In genomic region chr3:137918172-137918931, GRCm38 (mm10) we compare ENCODE assay signal across 7 mouse cellular contexts. TPM values are rescaled to one million over a fixed set of nuclear protein-coding genes. Genes with fewer than 3 reads are reported as not detected.
DNase-seq lines count a peak whose midpoint lies in the region; ATAC-seq lines count a peak whose summit lies in the region.

Gene Lamtor3, plus strand, starts transcription at chr3:137918506.

- peaks cover 16% of the 10 kb centered on the region for H3K36me3 ChIP-seq in embryonic facial prominence, embryonic 10.5 days (replicated peaks)
- peaks cover 17% of the 10 kb centered on the region for H3K36me3 ChIP-seq in limb, embryonic 10.5 days
- peaks cover 16% of the 10 kb centered on the region for H3K36me3 ChIP-seq in midbrain, embryonic 13.5 days

- peak; percentile 97 for DNase-seq in adrenal gland, postnatal 10 days
- DNase-seq in embryonic facial prominence, embryonic 10.5 days (ENCODE audit: low spot score) = peak; percentile 91
- DNase-seq in kidney, adult 11 months = peak; percentile 86
- DNase-seq in limb, embryonic 10.5 days (ENCODE audit: low spot score) = peak; percentile 92
- peak; percentile 74 for DNase-seq in spleen, adult 12 weeks (ENCODE audit: low spot score)

- peaks cover 18% of the 10 kb centered on the region for H3K4me1 ChIP-seq in embryonic facial prominence, embryonic 10.5 days
- H3K4me1 ChIP-seq in limb, embryonic 10.5 days = peaks cover 16% of the 10 kb centered on the region
- H3K4me1 ChIP-seq in midbrain, embryonic 13.5 days (replicated peaks) = peaks cover 20% of the 10 kb centered on the region

- no peaks in the 10 kb centered on the region for H3K27me3 ChIP-seq in embryonic facial prominence, embryonic 10.5 days (replicated peaks; ENCODE audit: low read depth, poor library complexity, severe bottlenecking)
- H3K27me3 ChIP-seq in limb, embryonic 10.5 days (ENCODE audit: low read depth, poor library complexity, severe bottlenecking) = no peaks in the 10 kb centered on the region
- H3K27me3 ChIP-seq in midbrain, embryonic 13.5 days = no peaks in the 10 kb centered on the region

- peak within 1 kb of the TSS; percentile 86 for H3K4me3 ChIP-seq in embryonic facial prominence, embryonic 10.5 days
- peak within 1 kb of the TSS; percentile 92 for H3K4me3 ChIP-seq in limb, embryonic 10.5 days
- peak within 1 kb of the TSS; percentile 82 for H3K4me3 ChIP-seq in midbrain, embryonic 13.5 days (replicated peaks)

- ATAC-seq in granulocyte monocyte progenitor cell, adult 5-6 weeks (replicated peaks; ENCODE audit: poor library complexity, severe bottlenecking) = peak; percentile 97
- peak; percentile 95 for ATAC-seq in midbrain, embryonic 13.5 days

- H3K4me2 ChIP-seq in midbrain, embryonic 13.5 days (replicated peaks) = peak within 1 kb of the TSS; percentile 85

- no peaks in the 10 kb centered on the region for H3K9me3 ChIP-seq in embryonic facial prominence, embryonic 10.5 days
- no peaks in the 10 kb centered on the region for H3K9me3 ChIP-seq in limb, embryonic 10.5 days (replicated peaks)
- H3K9me3 ChIP-seq in midbrain, embryonic 13.5 days = no peaks in the 10 kb centered on the region

- peak within 1 kb of the TSS; percentile 78 for H3K9ac ChIP-seq in midbrain, embryonic 13.5 days (replicated peaks)

- H3K27ac ChIP-seq in embryonic facial prominence, embryonic 10.5 days (replicated peaks) = peak within 1 kb of the TSS; percentile 85
- H3K27ac ChIP-seq in limb, embryonic 10.5 days = peak within 1 kb of the TSS; percentile 88
- peak within 1 kb of the TSS; percentile 89 for H3K27ac ChIP-seq in midbrain, embryonic 13.5 days

- WGBS in embryonic facial prominence, embryonic 10.5 days = under 1% methylated on average over 47 of the region's 47 CpGs
- under 1% methylated on average over 47 of the region's 47 CpGs for WGBS in limb, embryonic 10.5 days
- under 1% methylated on average over 47 of the region's 47 CpGs for WGBS in midbrain, embryonic 13.5 days

RNA-seq across cellular contexts. Expression of gene Lamtor3, which starts in this region (rescaled TPM):
- total RNA-seq in adrenal gland, postnatal 10 days (2021) = 10 to 100 TPM; 68.6 to 72.0 TPM
- polyA plus RNA-seq in embryonic facial prominence, embryonic 10.5 days (2016; fragmentation: Nextera tagmentation; extraction: Ambion mirVana) = 86.7 and 88.8 TPM in 2 replicates
- 62.4 and 76.7 TPM in 2 replicates for total RNA-seq in granulocyte monocyte progenitor cell, adult 5-6 weeks (2014; fragmentation: Nextera tagmentation)
- 69.4 and 87.9 TPM in 2 replicates for total RNA-seq in granulocyte monocyte progenitor cell, adult 5-6 weeks (2017)
- 84.0 and 87.3 TPM in 2 replicates for polyA plus RNA-seq in limb, embryonic 10.5 days (2016; fragmentation: Nextera tagmentation; extraction: Ambion mirVana)
- 120 and 122 TPM in 2 replicates for polyA plus RNA-seq in midbrain, embryonic 13.5 days (2015; fragmentation: Nextera tagmentation; extraction: Ambion mirVana)

Comparison
In these comparisons a context has a peak if more than half of its experiments do, and no peak if none do; other contexts are left out.
1. Peak in every context shown above with its lines: DNase-seq, ATAC-seq, H3K4me3 ChIP-seq and H3K27ac ChIP-seq.